Mouse (Mus musculus): Measurements from ENCODE around the gene Man1c1.

Gene Man1c1

DNA sequence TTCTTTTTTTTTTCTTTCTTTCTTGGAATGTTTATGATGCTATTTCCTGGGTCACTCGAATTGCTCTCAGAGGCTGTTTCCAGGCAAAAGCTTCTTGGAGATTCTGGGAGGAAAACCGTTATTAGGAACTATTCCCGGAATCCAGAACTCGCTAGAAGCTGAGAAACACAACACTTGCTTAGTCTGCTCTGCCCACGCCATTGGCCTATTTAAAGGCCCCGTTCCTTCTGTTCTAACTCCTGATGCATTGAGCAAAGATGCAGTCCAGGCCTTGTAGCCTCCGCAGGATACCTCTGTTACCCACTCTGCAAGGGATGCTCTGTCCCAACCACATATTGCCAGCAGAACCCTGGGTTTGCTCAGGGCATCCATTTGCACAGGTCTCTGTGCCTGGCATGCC, 103.3 kb downstream of the Man1c1 start:
- DNase-seq = no peak

DNA sequence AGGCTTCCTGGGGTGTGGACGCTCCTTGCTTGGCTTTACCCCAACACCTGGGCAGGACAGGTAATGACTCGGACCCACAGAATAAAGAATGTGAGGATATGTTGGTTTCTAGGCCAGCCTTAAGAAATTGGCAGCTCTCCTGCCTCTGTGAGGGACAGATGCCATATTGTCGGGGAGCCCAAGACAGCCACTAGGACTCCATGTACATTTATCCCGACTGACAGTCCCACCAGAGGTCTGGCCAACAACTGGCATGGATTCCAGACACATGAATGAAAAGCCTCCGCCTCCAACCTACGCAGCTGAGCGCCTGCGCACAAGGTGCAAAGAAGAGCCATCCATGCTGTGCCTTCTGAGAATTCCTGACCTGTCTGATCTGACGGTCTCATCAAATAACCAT, 104.0 kb downstream of the Man1c1 start:
- DNase-seq = no peak

DNA sequence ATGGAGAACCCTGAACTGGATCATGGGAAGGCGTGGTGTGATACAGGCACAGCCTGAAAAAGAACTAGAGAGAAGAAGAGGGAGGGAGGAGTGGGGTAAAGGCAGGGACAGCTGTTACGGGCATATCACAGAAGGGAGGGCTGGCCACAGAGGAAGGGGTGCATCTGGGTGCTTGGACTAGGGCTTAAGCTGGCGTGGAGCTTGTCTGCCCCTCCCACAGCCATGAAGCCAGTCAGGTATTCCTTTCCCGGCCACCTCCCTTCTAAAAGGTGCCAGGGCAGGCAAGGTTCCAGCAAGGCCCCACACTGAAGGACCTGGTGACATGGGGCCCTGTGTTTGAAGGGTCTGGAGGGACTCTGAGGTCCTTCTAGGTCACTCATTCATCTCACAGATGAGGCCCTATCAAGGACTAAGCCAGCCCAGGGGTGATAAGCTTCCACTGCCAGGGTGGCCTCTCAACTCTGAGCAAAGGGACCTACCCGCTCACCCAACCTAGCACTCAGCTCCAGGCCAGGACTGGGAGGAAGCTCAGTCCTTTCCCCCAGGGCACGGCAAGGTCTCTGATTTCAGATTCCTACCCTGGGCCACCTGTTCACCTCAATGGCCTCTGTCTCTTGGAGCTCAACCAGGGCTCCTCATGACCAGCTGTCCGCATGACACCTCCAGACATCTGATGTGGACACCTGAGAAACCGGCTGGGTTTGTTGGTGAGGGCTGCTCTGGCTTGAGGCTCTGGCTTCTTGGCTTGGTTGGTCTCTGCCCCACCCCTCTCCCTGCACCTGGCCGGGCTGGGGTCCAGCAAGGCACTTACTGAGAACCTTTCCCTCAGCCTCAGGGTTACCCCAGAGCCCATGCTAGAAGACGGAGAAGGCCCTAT, 107.0 kb downstream of the Man1c1 start:
- no peak for DNase-seq

DNA sequence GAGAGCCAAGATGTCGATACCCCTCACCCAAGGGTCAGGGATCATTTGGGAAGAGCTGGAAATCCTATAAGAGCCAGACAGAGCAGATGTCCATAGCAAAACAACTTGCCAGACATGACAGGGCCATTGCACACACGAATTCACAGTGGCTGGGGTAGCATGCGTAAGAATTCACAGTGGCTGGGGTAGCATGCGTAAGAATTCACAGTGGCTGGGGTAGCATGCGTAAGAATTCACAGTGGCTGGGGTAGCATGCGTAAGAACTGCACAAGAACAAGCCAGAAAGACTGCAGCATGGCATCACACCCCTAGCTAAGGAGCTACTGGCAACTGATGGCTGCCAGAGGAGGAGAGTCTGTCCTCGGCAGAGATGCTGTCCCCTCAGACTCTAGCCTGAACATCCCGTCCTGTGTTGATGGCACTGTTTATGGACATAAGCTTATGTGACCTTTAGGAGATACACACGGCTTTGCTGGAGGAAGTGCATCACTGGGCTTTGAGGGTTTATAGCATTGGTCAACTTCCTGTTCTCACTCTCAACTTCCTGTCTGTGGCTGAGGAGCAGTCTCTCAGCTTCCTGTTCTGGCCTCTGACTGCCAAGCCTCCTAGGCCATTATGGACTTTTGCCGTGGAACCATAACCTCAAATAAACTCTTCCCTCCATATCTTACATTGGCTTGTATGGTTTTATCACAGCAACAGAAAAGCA, 109.2 kb downstream of the Man1c1 start:
- DNase-seq = no peak

DNA sequence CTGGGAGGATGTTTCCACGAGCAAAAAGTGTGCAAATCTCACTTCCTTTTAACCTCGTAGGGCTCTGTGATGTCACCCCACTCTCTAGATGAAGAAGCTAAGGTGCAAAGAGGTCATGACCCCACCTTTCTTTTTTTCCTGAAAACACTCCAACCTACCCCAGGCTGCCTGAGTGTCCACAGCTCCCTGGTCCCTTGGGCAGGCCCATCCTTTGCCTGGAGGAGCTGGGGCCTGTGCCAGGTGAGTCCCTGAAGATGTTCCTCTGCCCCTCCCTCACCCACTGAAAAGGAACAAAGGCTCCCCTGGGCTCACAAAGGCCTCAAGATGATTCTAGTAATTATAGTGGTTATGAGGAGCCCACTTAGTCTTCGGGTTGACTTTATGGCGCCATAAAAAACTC, 111.6 kb downstream of the Man1c1 start:
- no peak for DNase-seq

DNA sequence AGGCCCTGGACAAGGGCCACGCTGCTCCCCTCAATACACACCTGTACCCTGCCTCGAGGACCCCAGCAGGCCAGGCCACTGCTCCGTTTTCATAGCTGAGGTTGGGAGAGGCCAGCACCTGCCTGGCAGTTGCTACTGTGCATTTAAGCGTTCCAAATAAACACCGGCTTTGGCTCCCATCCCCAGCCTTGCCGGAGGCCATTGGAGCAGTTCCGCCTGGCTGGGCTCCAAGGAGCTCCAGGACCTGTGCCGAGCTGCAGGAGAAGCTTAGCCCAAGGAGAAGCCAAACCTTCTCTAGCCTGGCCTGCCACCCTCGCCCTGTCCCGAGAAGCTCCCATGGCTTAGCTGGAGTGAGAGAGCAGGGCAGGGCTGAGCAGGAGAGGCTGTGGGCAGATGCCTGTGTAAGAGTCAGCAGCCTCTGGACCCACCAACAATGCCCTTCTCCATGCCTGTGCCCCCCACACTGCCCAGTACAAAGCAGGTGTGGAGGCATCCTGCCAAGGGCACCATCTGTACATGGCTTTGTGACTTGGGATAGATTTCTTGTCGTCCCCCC, 112.5 kb downstream of the Man1c1 start:
- DNase-seq = no peak

DNA sequence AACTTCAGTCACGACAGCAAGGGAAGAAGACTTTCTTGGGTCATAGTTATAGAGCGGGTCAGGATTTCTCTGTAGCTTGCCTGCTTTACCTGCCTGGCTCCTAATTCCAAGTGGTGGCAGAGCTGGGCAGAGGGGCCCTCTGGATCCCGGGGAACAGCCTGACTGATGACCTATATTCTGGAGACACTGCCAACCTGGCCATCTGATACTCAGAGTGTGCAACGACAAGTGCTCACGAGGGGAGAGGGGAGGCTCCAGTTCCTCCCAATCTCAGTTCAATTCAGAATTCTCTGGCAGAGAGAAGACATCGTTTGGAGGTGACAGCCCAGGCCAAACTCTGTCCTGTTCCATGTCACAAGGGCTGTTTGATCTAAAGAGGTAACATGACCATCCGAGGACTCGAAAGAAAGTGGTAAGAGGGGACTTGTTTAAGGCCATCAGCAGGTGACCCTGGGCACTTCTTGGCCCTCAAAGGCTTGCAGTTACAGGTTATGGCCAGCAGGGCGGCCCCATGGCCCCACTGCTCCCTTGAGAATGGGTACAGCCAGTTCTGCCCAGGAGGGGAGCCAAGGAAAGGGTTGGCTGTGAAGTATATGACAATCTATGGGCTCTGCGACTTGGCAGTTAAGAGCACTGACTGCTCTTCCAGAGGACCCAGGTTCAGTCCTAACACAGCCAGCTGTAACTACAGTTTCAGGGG, 113.7 kb downstream of the Man1c1 start:
- DNase-seq = peak; percentile 35

DNA sequence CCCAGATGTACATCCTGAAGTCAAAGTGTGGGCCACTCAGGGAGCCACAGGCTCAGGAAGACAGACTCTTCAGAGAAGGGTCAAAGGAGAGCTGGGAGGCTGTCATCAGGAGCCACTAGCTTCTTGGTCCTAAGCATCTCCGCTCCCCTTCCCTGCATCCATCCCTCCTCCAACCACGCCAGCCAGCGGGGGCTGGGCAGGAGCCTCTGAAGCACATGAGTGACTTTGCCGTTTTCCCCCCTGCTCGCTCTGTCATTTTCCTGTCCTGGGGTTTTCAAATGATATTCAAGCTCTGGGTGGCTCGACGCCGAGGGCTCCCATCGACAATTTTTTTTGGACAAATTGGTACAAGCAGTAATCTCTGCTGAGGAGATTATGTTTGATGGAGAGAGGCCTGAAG, 114.3 kb downstream of the Man1c1 start:
- no peak for DNase-seq

DNA sequence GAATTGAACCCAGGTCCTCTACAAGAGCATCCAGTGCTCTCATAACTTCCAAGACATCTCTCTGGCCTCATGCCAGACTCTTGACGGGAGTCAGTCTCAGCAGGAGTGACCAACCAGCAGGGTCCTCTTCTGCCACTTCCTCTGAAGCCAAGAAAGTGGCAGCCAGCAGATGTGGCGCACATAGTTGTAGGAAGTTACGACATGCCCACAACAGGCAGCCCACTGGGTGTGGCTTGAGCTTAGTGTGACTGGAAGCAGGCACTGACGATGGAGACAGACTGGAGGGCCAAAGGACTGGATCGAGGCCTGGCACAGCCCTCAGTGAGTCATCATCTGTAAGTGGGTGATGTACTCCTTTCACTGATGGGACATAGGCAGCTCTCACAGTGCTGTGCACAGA, 115.1 kb downstream of the Man1c1 start:
- no peak for DNase-seq

DNA sequence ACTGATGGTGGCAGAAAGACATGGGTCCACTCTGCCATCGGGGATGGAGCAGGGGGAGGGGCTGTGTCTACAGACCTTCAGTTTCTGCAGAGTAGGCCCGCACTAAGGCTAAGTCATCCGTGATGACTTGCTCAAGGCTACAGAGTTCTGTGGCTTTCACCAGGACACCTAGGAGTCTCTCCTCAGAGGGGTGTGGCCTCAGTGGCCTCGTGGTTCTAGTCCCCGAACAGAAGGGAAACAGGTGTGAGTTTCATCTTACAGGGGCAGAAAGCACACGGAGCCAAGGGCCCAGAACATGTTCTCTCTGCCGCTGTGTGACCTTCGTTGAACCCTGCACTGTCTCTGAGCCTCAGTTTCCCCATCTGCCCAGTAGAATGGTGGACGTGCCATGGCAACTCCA, 115.8 kb downstream of the Man1c1 start:
- DNase-seq = no peak

DNA sequence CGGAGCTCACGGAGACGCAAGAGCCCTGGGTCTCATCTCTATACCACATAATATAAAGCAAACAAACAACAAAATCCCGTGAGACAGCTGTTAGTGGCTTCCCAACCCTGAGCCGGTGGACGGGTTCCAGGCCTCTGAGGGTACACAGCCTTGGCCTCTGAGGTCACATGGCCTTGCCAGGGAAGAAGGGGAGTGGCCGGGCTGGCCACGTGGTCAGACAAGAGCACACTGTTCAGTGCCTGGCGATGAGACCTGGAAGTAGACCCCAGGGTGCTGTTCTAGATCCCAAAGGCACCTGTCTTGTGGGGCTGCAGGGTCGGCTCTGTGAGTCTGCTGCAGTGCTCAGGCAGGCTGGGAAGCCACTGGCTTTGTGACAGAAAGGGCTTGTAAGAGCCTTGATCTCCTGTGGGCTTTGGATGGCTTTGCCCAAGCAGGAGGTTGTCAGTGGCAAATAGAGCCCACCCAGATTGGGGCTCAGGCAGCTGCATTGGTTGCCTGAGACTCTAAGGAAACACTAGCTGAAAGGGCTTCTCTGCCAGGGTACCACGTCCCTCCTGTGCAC, 116.4 kb downstream of the Man1c1 start:
- DNase-seq = no peak

DNA sequence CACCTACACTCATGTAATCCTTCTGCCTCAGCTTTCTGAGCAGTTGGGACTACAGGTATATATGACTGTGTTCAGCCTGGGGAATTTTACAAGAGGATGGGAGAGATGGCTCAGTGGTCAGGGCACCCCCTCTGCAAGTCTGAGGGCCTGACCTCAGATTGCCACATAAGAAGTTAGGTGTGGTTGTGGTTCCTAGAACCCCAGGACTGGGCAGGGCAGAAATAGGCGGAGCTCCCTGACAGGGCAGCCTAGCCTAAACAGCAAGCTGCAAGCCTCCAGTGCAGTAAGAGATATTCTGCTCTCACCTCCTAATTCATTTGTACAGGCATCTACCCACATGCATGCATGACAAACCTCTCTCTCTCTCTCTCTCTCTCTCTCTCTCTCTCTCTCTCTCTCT, 117.5 kb downstream of the Man1c1 start:
- DNase-seq = no peak

DNA sequence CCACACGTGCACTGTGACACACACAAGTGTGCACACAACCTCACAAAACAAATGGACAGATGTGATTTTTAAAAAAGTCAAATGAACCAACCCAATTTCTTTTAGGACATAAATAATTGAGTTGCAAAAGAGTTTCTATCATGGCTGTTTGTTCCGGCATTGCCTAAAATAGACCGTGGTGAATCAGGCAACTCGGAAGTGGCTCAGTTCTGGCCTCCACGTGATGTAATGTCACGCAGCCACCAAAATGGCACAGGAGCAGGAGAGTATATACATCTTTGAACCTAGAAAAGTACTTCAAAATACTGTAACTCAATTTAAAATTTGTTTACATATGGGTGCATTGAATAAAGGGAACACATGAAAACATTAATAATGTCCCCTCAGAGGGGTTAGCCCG, 118.0 kb downstream of the Man1c1 start:
- DNase-seq = no peak

DNA sequence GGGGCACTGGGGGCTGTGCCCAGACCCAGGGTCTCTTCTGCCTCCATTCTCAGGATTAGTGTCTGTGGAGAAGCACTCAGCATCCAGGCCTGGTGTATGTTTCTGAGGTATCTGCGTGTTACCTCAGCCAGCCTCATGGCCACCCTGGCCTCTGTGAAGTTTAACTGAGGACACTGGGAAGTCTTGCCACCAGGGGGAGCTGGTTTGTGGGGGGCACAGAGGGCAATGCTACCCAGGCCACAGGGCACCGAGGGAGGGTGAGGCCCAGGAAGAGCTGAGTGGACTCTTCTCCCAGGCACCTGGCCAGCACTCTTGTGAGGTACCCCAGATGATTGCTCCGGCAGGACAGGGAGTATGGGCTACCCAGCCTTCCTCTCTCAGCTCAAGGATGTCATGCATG, 120.6 kb downstream of the Man1c1 start:
- peak; percentile 81 for DNase-seq

DNA sequence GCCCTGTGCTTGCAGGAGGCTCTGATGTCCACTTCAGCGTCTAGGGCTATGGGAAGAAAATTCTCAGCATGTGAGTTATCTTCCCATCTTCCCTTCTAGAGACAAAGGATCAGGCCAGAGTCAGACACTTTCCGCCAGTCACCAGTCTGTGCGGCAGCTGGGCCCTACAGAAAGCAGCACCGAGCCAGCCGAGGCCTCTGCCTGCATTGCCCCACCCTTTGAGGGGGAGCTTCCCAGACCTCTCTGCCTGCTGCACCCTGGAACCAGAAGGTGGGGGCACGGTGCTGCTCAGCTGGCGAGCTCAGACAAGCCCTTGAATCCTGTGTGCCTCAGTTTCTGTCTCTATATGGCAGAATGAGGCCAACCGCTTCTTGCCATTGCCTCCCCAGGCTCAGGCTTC, 122.7 kb downstream of the Man1c1 start:
- DNase-seq = no peak

DNA sequence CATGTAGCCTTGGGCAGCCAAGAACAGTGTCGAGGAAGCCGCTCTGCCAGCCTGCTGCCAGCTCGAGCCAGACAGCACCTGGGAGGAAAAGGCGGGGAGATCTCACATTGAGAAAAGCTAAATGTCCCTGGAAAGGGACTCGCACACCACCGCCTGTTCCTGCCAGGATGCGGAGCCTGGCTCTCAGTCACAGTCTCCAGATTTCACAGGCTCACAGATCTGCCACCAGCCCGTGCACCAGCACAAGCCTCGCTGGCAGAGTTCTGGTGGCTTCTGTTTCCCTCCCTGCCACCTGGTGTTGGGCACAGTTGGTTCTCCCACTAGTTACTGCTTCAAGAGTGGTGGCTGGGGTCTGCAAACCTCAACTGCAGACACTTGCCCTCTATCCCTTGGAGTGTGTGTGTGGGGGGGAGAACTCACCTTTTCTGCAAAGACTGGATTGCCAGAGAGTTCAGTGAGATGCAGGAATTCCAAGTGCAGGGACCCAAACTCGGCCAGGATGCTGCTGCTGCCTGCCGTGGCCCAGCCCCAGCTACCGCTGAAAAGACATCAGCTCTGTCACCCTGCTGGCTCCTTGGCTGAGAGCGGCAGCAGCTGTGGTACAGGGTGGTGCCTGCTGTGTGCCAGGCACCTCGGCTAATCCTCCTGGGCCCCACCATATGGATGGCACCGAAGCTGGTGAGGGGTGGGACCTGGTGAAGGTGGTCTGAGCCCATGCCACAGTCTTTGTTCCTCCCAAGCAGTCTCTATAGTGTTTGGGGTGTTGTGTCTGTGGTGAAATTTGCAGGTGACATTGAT, 123.5 kb downstream of the Man1c1 start:
- DNase-seq = no peak

DNA sequence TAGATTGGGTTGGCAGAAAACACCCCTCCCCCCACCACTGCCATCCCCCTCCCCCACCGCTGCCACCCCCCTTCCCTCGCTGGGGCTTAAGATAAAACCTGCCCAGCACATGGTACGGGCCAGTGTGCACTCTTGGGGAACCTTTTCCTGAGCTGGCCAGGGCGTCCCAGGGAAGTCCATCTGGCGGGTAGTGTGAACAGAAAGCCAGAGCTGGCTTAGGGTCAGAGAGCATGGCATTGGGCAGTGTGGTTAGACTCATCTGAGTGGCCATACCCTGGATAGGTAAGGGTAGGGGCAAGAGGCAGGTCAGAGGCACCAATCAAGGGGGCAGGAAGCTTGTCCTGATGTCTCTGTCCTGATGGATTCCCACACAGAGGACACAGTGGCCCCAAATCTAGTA, 124.5 kb downstream of the Man1c1 start:
- no peak for DNase-seq

DNA sequence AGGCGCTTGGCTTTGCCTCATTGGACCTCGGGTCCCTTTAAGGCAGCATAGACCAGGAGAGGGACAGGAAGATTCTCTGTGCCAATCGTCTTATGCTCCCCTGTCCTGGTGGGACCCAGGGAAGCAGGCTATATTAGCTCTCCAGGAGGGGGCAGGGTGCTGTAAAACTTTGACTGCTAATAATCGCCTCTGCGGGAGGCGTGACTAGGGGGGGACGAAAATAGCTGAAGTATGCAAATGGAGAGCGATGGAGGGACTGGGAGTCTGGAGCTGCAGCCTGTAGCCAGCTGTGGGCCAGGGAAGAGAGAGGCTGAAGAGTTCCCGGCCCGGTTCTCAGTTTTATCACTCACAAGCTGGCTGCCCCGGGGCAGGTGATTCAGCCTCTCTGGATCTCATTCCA, 124.9 kb downstream of the Man1c1 start:
- DNase-seq = no peak

DNA sequence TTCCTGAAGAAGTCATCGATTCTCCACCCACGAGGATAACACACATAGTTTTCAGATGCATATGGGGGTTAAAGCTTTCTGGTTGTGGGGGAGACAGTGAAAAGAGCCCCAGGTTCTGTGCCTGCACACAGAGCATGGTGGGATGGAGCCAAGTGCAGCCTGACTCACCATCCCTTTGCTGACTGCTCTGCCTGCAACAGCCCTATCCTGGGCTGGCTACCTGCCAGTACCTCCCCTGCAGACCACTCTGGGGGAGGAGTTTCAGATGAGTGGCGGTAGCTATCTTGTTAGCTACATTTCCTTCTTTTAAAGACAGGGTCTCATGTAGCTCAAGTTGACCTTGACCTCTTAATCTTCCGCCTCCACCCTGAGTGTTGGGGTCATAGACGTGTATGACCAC, 125.7 kb downstream of the Man1c1 start:
- DNase-seq = no peak

DNA sequence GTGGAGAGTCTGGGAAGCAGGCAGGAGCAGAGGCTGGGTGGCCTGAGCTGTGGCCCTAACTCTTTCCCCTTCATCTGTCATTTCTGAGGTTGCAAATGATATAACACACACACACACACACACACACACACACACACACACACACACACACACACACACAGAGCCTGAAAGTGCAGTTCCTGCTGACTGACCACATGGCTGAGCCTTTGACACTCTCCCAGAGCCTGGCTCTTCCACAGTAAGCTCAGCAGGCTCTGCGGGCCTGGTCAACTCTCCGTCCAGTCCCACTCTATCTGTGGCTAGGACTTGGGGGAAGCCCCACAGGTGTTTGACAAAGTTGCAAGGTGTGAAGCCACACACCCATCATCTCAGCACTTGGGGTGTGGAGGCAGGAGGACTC, 126.8 kb downstream of the Man1c1 start:
- no peak for DNase-seq

DNA sequence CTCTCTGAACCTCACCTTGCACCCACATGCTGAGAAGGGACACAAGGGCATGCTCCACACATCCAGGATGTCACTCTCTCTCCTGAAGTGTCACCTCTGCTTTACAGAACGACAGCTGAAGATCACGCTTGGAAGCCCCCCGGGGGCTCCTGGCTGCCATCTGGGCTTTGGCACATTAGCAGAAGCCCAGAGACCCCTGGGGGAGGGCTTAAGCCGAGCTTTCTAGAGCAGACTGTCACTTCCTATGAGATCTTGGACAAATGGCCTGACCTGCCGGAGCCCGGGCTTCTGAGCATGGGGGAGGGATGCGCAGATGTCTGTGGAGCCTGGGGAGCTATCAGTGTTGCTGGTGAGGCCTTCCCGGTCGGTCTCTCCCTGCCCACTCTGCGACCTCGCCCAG, 128.6 kb downstream of the Man1c1 start:
- DNase-seq = no peak

Data from thymus, postnatal 4 days (tissue).